Mouse (Mus musculus): ENCODE measurements around the gene Meig1.
A peak's percentile ranks its signal among the peaks of the same experiment; 100 is the strongest.

- TF ChIP-seq CTCF (IDR thresholded peaks at IDR 0.05; ENCODE audit: borderline replicate concordance, extremely low read depth, insufficient read depth, insufficient read length) (peak; percentile 77), POLR2A (IDR thresholded peaks at IDR 0.05; ENCODE audit: borderline replicate concordance, extremely low read depth, insufficient read depth, insufficient read length, poor library complexity, severe bottlenecking) (no peak)
These were observed 8.2 kb downstream of the Meig1 start for GRCm38 (mm10) chr2:3414241-3414640.
